Mouse (Mus musculus) CH12.LX (cell line): ENCODE measurements around the gene Slfn2. TPM values are rescaled to one million over a fixed set of nuclear protein-coding genes. Genes with fewer than 3 reads are reported as not detected.

Source experiments
- DNase-seq: peaks from one replicate; pipeline ENCODE4 v3.0.0-alpha.2; 2013; ENCODE audit errors: extremely low read depth
- H3K27ac ChIP-seq: 2 replicates; pipeline ENCODE4 v1.5.1; 2012; ENCODE audit warnings: low read depth, mild to moderate bottlenecking, control low read depth, moderate library complexity; ENCODE audit not compliant: insufficient read depth
- H3K27me3 ChIP-seq: replicated peaks from 2 replicates; pipeline ENCODE3; 2012; ENCODE audit warnings: inconsistent platforms
- H3K36me3 ChIP-seq, 2 experiments: replicated peaks in 1 of 2; 2 replicates each; pipeline versions ENCODE3 to v1.6.1; 2012; ENCODE audit warnings: inconsistent platforms in 1 of 2, low read length in 1 of 2, mild to moderate bottlenecking in 1 of 2, mixed read lengths in 1 of 2, moderate library complexity in 1 of 2; ENCODE audit not compliant: control insufficient read depth in 1 of 2, insufficient read depth in 1 of 2
- H3K4me1 ChIP-seq, 2 experiments: 2 replicates each; pipeline ENCODE4 v1.6.1; 2012; ENCODE audit warnings: inconsistent platforms in 1 of 2, moderate library complexity in 1 of 2; ENCODE audit not compliant: insufficient read depth in 2 of 2, control insufficient read depth in 1 of 2
- H3K4me2 ChIP-seq: 2 replicates; pipeline ENCODE4 v1.6.1; 2012; ENCODE audit warnings: low read depth, mild to moderate bottlenecking, control low read depth; ENCODE audit not compliant: poor library complexity, insufficient read depth, severe bottlenecking
- H3K4me3 ChIP-seq, 3 experiments: fragments of 150-350 bp in 1 of 3; sonication (generic) in 1 of 3; replicated peaks in 1 of 3; 2 replicates each; pipeline versions ENCODE3 to v1.5.1; 2011 to 2012; ENCODE audit warnings: low read depth in 2 of 3, low read length in 2 of 3, mild to moderate bottlenecking in 2 of 3, moderate library complexity in 2 of 3, control low read depth in 1 of 3, improper control_type of control experiment in 1 of 3, inconsistent platforms in 1 of 3, mixed read lengths in 1 of 3; ENCODE audit not compliant: poor library complexity in 1 of 3
- H3K79me2 ChIP-seq: replicated peaks from 2 replicates; pipeline ENCODE4 v1.6.1; 2012; ENCODE audit warnings: mild to moderate bottlenecking, moderate library complexity; ENCODE audit not compliant: control insufficient read depth, poor library complexity, insufficient read depth, severe bottlenecking; ENCODE audit errors: extremely low read depth
- H3K9ac ChIP-seq: 2 replicates; pipeline ENCODE4 v1.6.1; 2012; ENCODE audit warnings: low read depth, mild to moderate bottlenecking, control low read depth, moderate library complexity; ENCODE audit not compliant: insufficient read depth
- H3K9me3 ChIP-seq: replicated peaks from 2 replicates; pipeline ENCODE3; 2012; ENCODE audit warnings: low read length, inconsistent platforms, mixed read lengths
- CHD1 ChIP-seq: IDR thresholded peaks from 2 replicates; pipeline ENCODE4 v1.6.1; 2012; ENCODE audit warnings: low read depth, low read length, improper control_type of control experiment, inconsistent platforms
- CHD2 ChIP-seq: IDR thresholded peaks from 2 replicates; pipeline ENCODE4 v1.6.1; 2011; ENCODE audit warnings: low read length, improper control_type of control experiment
- E2F4 ChIP-seq: IDR thresholded peaks from 2 replicates; pipeline ENCODE4 v1.6.1; 2011; ENCODE audit warnings: low read depth, low read length, improper control_type of control experiment; ENCODE audit not compliant: insufficient replicate concordance
- ELF1 ChIP-seq: IDR thresholded peaks from 2 replicates; pipeline ENCODE4 v1.6.1; 2014; ENCODE audit warnings: low read depth, mild to moderate bottlenecking, inconsistent platforms, low read length, improper control_type of control experiment
- EP300 ChIP-seq: IDR thresholded peaks from 2 replicates; pipeline ENCODE4 v1.6.1; 2011; ENCODE audit warnings: low read length, improper control_type of control experiment
- HCFC1 ChIP-seq: IDR thresholded peaks from 2 replicates; pipeline ENCODE4 v1.6.1; 2012; ENCODE audit warnings: low read depth, mild to moderate bottlenecking, inconsistent platforms, low read length, improper control_type of control experiment
- IRF4 ChIP-seq: IDR thresholded peaks from 2 replicates; pipeline ENCODE4 v1.6.1; 2014; ENCODE audit warnings: low read depth, mild to moderate bottlenecking, inconsistent platforms, low read length, improper control_type of control experiment
- JUN ChIP-seq: IDR thresholded peaks from 2 replicates; pipeline ENCODE4 v1.6.1; 2011; ENCODE audit warnings: low read depth, mild to moderate bottlenecking, low read length, improper control_type of control experiment, moderate library complexity; ENCODE audit not compliant: insufficient read depth
- KAT2A ChIP-seq: IDR thresholded peaks from 2 replicates; pipeline ENCODE4 v1.6.1; 2012; ENCODE audit warnings: low read length, improper control_type of control experiment, inconsistent platforms; ENCODE audit not compliant: insufficient replicate concordance
- MAFK ChIP-seq: IDR thresholded peaks from 2 replicates; pipeline ENCODE4 v1.6.1; 2011; ENCODE audit warnings: low read length, improper control_type of control experiment; ENCODE audit not compliant: insufficient replicate concordance
- MAX ChIP-seq: IDR thresholded peaks from 2 replicates; pipeline ENCODE4 v1.6.1; 2011; ENCODE audit warnings: low read length, improper control_type of control experiment
- MAZ ChIP-seq: IDR thresholded peaks from 2 replicates; pipeline ENCODE4 v1.6.1; 2012; ENCODE audit warnings: low read depth, mild to moderate bottlenecking, inconsistent platforms, low read length, improper control_type of control experiment, moderate library complexity
- MEF2A ChIP-seq: IDR thresholded peaks from 2 replicates; pipeline ENCODE4 v1.6.1; 2014; ENCODE audit warnings: low read depth, mild to moderate bottlenecking, inconsistent platforms, low read length, improper control_type of control experiment, borderline replicate concordance
- MXI1 ChIP-seq: IDR thresholded peaks from 2 replicates; pipeline ENCODE4 v1.6.1; 2011; ENCODE audit warnings: mild to moderate bottlenecking, low read depth, low read length, improper control_type of control experiment
- MYC ChIP-seq: IDR thresholded peaks from 2 replicates; pipeline ENCODE4 v1.6.1; 2011; ENCODE audit warnings: low read depth, mild to moderate bottlenecking, improper control_type of control experiment, low read length
- NRF1 ChIP-seq: IDR thresholded peaks from 2 replicates; pipeline ENCODE4 v1.6.1; 2014; ENCODE audit warnings: low read depth, mild to moderate bottlenecking, inconsistent platforms, low read length, improper control_type of control experiment, moderate library complexity
- PAX5 ChIP-seq: IDR thresholded peaks from 2 replicates; pipeline ENCODE4 v1.6.1; 2012; ENCODE audit warnings: low read length, inconsistent platforms, mixed read lengths
- POLR2AphosphoS2 ChIP-seq: IDR thresholded peaks from 2 replicates; pipeline ENCODE4 v1.6.1; 2011; ENCODE audit warnings: low read depth, low read length, improper control_type of control experiment
- RCOR1 ChIP-seq: conservative IDR thresholded peaks from 2 replicates; pipeline ENCODE4 v1.6.1; 2012; ENCODE audit warnings: low read depth, mild to moderate bottlenecking, inconsistent platforms, low read length, improper control_type of control experiment
- SIN3A ChIP-seq: IDR thresholded peaks from 2 replicates; pipeline ENCODE4 v1.6.1; 2012; ENCODE audit warnings: low read length, improper control_type of control experiment, inconsistent platforms
- TBP ChIP-seq: conservative IDR thresholded peaks from 2 replicates; pipeline ENCODE4 v1.6.1; 2011; ENCODE audit warnings: low read depth, low read length, improper control_type of control experiment
- UBTF ChIP-seq: IDR thresholded peaks from 2 replicates; pipeline ENCODE4 v1.6.1; 2012; ENCODE audit warnings: low read depth, mild to moderate bottlenecking, inconsistent platforms, low read length, improper control_type of control experiment, moderate library complexity
- USF1 ChIP-seq: IDR thresholded peaks from 2 replicates; pipeline ENCODE4 v1.6.1; 2014; ENCODE audit warnings: low read depth, mild to moderate bottlenecking, inconsistent platforms, low read length, improper control_type of control experiment
- USF2 ChIP-seq: conservative IDR thresholded peaks from 2 replicates; pipeline ENCODE4 v1.6.1; 2011; ENCODE audit warnings: low read depth, low read length, improper control_type of control experiment
- ZMIZ1 ChIP-seq: IDR thresholded peaks from 2 replicates; pipeline ENCODE4 v1.6.1; 2012; ENCODE audit warnings: low read depth, mild to moderate bottlenecking, inconsistent platforms, low read length, improper control_type of control experiment
- dilution Hi-C: fragments of 300-500 bp; cut with MboI; formaldehyde crosslinking; loops from 2 replicates; pipeline ENCODE4 v1.14.3; 2020; ENCODE audit warnings: low sequenced_read_pairs; ENCODE audit not compliant: extremely low pct_unique_long_range_greater_than_20kb, extremely low pct_ligation_motif_present
- in situ Hi-C: fragments of 300-500 bp; cut with MboI; formaldehyde crosslinking; loops from 3 replicates; pipeline ENCODE4 v1.14.3; 2019; ENCODE audit warnings: low sequenced_read_pairs, low pct_ligation_motif_present, low pct_unique_long_range_greater_than_20kb, mixed read lengths
- polyA plus RNA-seq: library from polyadenylated mRNA; unstranded; fragments of >175 nt; gene quantifications from 2 replicates; pipeline ENCODE4 v1.2.1, GENCODE M21; 2012; ENCODE audit warnings: low read depth; ENCODE audit not compliant: insufficient read length
- total RNA-seq, 2 experiments: library from RNA; depleted of rRNA; stranded (reverse); fragments of 300-350 nt in 1 of 2; fragments of >200 nt in 1 of 2; gene quantifications; 2 replicates each; pipeline ENCODE4 v1.2.3; 2012 to 2014

The Slfn2 gene
- total and polyA plus RNA-seq, 3 experiments = 112 to 241 (median 209) TPM

DNA sequence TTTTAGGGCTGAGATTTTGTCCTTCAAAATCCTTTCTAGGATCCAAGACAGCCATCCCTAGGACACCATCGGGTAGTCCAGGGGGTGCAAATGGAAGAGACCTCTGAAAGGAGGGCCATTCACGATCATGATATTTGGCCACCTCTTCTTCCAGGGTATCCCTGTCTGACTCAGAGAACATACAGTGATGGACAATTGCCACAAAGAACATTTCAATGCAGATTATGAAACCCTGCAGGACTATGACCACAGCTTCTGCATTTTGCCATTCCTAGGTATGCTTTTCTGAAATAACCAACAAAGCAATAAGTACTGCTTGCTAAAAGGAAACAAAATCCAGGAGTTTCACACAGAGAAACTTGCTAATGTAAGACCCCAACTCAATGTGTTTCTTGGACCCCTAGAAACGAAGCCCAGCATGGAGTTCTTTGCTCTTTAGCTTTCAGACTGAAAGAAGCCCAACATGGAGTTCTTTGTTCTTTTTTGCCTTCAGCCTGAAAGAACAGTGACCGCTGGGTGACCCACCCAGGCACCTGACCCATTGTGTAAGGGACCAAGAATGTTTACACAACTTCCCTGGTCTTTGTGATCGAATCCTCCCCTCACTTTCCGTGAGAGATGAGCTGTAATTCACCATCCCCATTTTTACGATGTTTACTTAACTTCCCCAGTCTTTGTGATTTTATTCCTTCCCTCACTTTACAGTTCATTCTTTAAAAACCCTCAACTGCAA lies 18.0 kb downstream of the Slfn2 start:
- Histone ChIP-seq H3K4me2 (no peak overlapping the region), H3K36me3 (no peaks in the 10 kb centered on the region), H3K27me3 (no peaks in the 10 kb centered on the region), H3K4me3 (no peak overlapping the region), H3K79me2 (no peaks in the 10 kb centered on the region), H3K27ac (no peak overlapping the region), H3K4me1 (peaks cover 6 to 17% of the 10 kb centered on the region in 2 experiments), H3K9ac (no peak overlapping the region)
- in situ Hi-C loops = no loop called here
- DNase-seq = no peak
- dilution Hi-C loops = no loop called here
- TF ChIP-seq EP300 (no peak), TBP (no peak), MAFK (no peak), MXI1 (no peak), HCFC1 (no peak), KAT2A (no peak), PAX5 (no peak), USF1 (no peak), MYC (no peak), CHD2 (no peak), JUN (no peak), POLR2AphosphoS2 (no peak), NRF1 (no peak), IRF4 (no peak), MAX (no peak), SIN3A (no peak), USF2 (no peak), RCOR1 (no peak)
- TF ChIP-seq, all 38 proteins: peak for 0
- H3K9me3 ChIP-seq = peaks cover 15% of the 10 kb centered on the region

DNA sequence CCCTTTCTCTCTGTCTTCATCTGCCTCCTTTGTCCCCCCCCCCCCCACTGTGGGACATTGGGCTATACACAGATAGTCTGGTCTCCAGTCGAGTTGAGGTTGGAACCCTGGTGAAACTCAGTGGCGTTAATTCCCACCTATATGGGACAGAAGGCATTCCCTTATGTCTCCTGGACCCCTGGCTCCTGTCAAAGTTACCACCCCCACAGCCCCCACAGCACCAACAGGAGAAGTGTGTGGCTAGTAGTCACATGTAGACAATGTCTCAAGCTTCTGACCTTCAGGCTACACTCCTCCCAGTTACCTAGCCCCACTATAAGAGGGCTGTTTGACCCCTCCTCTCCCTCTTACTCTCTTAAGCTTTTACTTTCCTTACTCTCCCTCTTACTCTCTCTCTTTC lies 19.2 kb downstream of the Slfn2 start:
- H3K4me1 ChIP-seq = peaks cover 0 to 7% of the 10 kb centered on the region in 2 experiments; a peak in 2 of 4 replicates
- no peaks in the 10 kb centered on the region for H3K27me3 ChIP-seq
- no peak overlapping the region for H3K4me2 ChIP-seq
- no peaks in the 10 kb centered on the region for H3K36me3 ChIP-seq
- no peak overlapping the region for H3K4me3 ChIP-seq
- no peaks in the 10 kb centered on the region for H3K79me2 ChIP-seq
- no peak overlapping the region for H3K27ac ChIP-seq
- no peak overlapping the region for H3K9ac ChIP-seq
- no peak for DNase-seq
- peaks cover 15% of the 10 kb centered on the region for H3K9me3 ChIP-seq
- in situ Hi-C loops = no loop called here
- dilution Hi-C loops = no loop called here
- no peak for TF ChIP-seq ZMIZ1
- no peak for TF ChIP-seq UBTF
- TF ChIP-seq CHD1 = no peak
- no peak for TF ChIP-seq USF1
- TF ChIP-seq PAX5 = no peak
- TF ChIP-seq E2F4 = no peak
- TF ChIP-seq MAZ = no peak
- TF ChIP-seq ELF1 = no peak
- TF ChIP-seq MEF2A = no peak
- TF ChIP-seq EP300 = no peak
- no peak for TF ChIP-seq MAX
